Comparison of ENCODE assay signal across 10 mouse cellular contexts in genomic region chr6:143146756-143147155, GRCm38 (mm10). TPM values are rescaled to one million over a fixed set of nuclear protein-coding genes. Genes with fewer than 3 reads are reported as not detected.
DNase-seq lines count a peak whose midpoint lies in the region; ATAC-seq and TF ChIP-seq lines count a peak whose summit lies in the region.
"Had no signal": no experiment of that assay in that cellular context is flagged by ENCODE, and none has a peak within 500 bp of the region (broad histone marks: within the 10 kb centered on the region; RNA-seq: fewer than 3 reads in every experiment).

No protein-coding gene starts in this region.

- no peak for ATAC-seq in lung, embryonic 14.5 days (ENCODE audit: insufficient read depth)
- 0 out of 2 replicates have a peak, but pooled peaks have one; percentile 23 for ATAC-seq in heart, embryonic 16.5 days (replicated peaks; ENCODE audit: extremely low read depth, insufficient read depth, low FRiP score)
- ATAC-seq in forebrain, embryonic 13.5 days, result no peak

- no peak for TF ChIP-seq CTCF in lung, embryonic 14.5 days (IDR thresholded peaks at IDR 0.05; ENCODE audit: low read depth)
- no peak for TF ChIP-seq CTCF in lung, adult 2 months (IDR thresholded peaks at IDR 0.05; ENCODE audit: insufficient read depth, low read length)

- DNase-seq in lung, embryonic 14.5 days, result peak; percentile 47
- DNase-seq in lung, adult 2 months, result no peak
- DNase-seq in thymus, postnatal 25 days, result peak; percentile 80
- DNase-seq in testis, postnatal 10 days (ENCODE audit: low spot score), result no peak
- no peak for DNase-seq in layer of hippocampus, adult 11-12 months (ENCODE audit: low spot score)
- DNase-seq: layer of hippocampus, adult 9-11 months had no signal

- TF ChIP-seq POLR2A in lung, adult 2 months (IDR thresholded peaks at IDR 0.05; ENCODE audit: borderline replicate concordance, extremely low read depth, low read depth, low read length), result no peak

- no peaks in the 10 kb centered on the region for H3K27me3 ChIP-seq in lung, embryonic 14.5 days (ENCODE audit: insufficient read depth, low read length)
- no peaks in the 10 kb centered on the region for H3K27me3 ChIP-seq in heart, embryonic 16.5 days (ENCODE audit: control insufficient read depth, insufficient read depth, low read length)
- 0 out of 2 replicates have a peak, but pooled peaks cover 3% of the 10 kb centered on the region for H3K27me3 ChIP-seq in forebrain, embryonic 13.5 days

- no peaks in the 10 kb centered on the region for H3K9me3 ChIP-seq in lung, embryonic 14.5 days (ENCODE audit: low read depth, low read length)
- peaks cover 4% of the 10 kb centered on the region; the same call in 1 of the 2 replicates for H3K9me3 ChIP-seq in heart, embryonic 16.5 days (replicated peaks; ENCODE audit: control insufficient read depth, low read length)
- no peaks in the 10 kb centered on the region for H3K9me3 ChIP-seq in forebrain, embryonic 13.5 days (replicated peaks)
- H3K9me3 ChIP-seq: forebrain, embryonic 10.5 days had no signal

- 50% methylated on average over 8 of the region's 8 CpGs for WGBS in lung, embryonic 14.5 days
- 31% methylated on average over 8 of the region's 8 CpGs for WGBS in lung, adult 2 months
- WGBS in heart, embryonic 16.5 days, result 56% methylated on average over 8 of the region's 8 CpGs
- 0% methylated on average over 8 of the region's 8 CpGs for WGBS in macrophage (ENCODE audit: missing documents)
- 57% methylated on average over 8 of the region's 8 CpGs for WGBS in forebrain, embryonic 13.5 days

- no peak overlapping the region for H3K4me3 ChIP-seq in lung, embryonic 14.5 days (ENCODE audit: low read depth, low read length)
- no peak overlapping the region for H3K4me3 ChIP-seq in lung, adult 2 months (replicated peaks; ENCODE audit: extremely low read depth, low read depth, low read length)
- H3K4me3 ChIP-seq in heart, embryonic 16.5 days (ENCODE audit: low read length), result no peak overlapping the region
- H3K4me3 ChIP-seq in macrophage (ENCODE audit: inconsistent target), result peak overlapping the region; percentile 32
- no peak overlapping the region for H3K4me3 ChIP-seq in forebrain, embryonic 13.5 days
- H3K4me3 ChIP-seq: forebrain, embryonic 10.5 days had no signal

- no peak overlapping the region for H3K4me2 ChIP-seq in lung, embryonic 14.5 days
- no peak overlapping the region for H3K4me2 ChIP-seq in heart, embryonic 16.5 days (ENCODE audit: low read depth, low read length)
- no peak overlapping the region for H3K4me2 ChIP-seq in forebrain, embryonic 13.5 days

- H3K79me2 ChIP-seq in macrophage (ENCODE audit: inconsistent target), result no peaks in the 10 kb centered on the region

- H3K9ac ChIP-seq in lung, embryonic 14.5 days, result no peak overlapping the region
- no peak overlapping the region for H3K9ac ChIP-seq in heart, embryonic 16.5 days (ENCODE audit: low read length)
- H3K9ac ChIP-seq in forebrain, embryonic 13.5 days, result no peak overlapping the region

- H3K27ac ChIP-seq in lung, embryonic 14.5 days (ENCODE audit: low read depth), result no peak overlapping the region
- H3K27ac ChIP-seq in heart, embryonic 16.5 days (ENCODE audit: low read length), result no peak overlapping the region
- H3K27ac ChIP-seq in macrophage, result peak overlapping the region; percentile 70
- H3K27ac ChIP-seq in forebrain, embryonic 13.5 days, result no peak overlapping the region
- H3K27ac ChIP-seq: forebrain, embryonic 10.5 days had no signal

- no peaks in the 10 kb centered on the region for H3K4me1 ChIP-seq in lung, embryonic 14.5 days (ENCODE audit: insufficient read depth)
- H3K4me1 ChIP-seq in lung, adult 2 months (ENCODE audit: control insufficient read depth, insufficient read depth, low read length), result no peaks in the 10 kb centered on the region
- peaks cover 5% of the 10 kb centered on the region; the same call in 1 of the 2 replicates for H3K4me1 ChIP-seq in heart, embryonic 16.5 days (ENCODE audit: control insufficient read depth, insufficient read depth, low read length)
- H3K4me1 ChIP-seq in forebrain, embryonic 13.5 days, result no peaks in the 10 kb centered on the region

- H3K36me3 ChIP-seq in lung, embryonic 14.5 days (ENCODE audit: insufficient read depth), result no peaks in the 10 kb centered on the region
- H3K36me3 ChIP-seq in heart, embryonic 16.5 days (ENCODE audit: control insufficient read depth, insufficient read depth), result no peaks in the 10 kb centered on the region
- no peaks in the 10 kb centered on the region for H3K36me3 ChIP-seq in macrophage (ENCODE audit: inconsistent target)
- no peaks in the 10 kb centered on the region for H3K36me3 ChIP-seq in forebrain, embryonic 13.5 days (ENCODE audit: poor library complexity, severe bottlenecking)
- H3K36me3 ChIP-seq: forebrain, embryonic 10.5 days had no signal

RNA-seq across cellular contexts. Expression of gene Etnk1, which starts 20.3 kb away (rescaled TPM):
- polyA plus RNA-seq in lung, embryonic 14.5 days (2014; fragmentation: Nextera tagmentation; extraction: Ambion mirVana), result 22.6 and 23.3 TPM in 2 replicates
- 25.9 and 38.7 TPM in 2 replicates for polyA plus RNA-seq in lung, adult 2 months (2012; rRNA removed)
- polyA plus RNA-seq in heart, embryonic 16.5 days (2015; fragmentation: Nextera tagmentation; extraction: Ambion mirVana), result 13.3 and 13.4 TPM in 2 replicates
- total RNA-seq in macrophage (2018; cell fraction: chromatin; rRNA removed), result 100 to 1,000 TPM in 21 of 26 experiments, 10 to 100 TPM in 5; 75.5 to 547 (median 353) TPM
- 100 to 1,000 TPM in 12 of 26 experiments, 10 to 100 TPM in 14; 59.2 to 158 (median 88.9) TPM for total RNA-seq in macrophage (2018; cell fraction: cytosol; rRNA removed)
- total RNA-seq in macrophage (2018; cell fraction: nucleus; rRNA removed), result 100 to 1,000 TPM; 101 to 555 (median 278) TPM
- polyA plus RNA-seq in macrophage (2018), result 35.2 to 62.9 TPM (median 43.9 TPM) in 3 replicates
- polyA plus RNA-seq in forebrain, embryonic 13.5 days (2015; fragmentation: Nextera tagmentation; extraction: Ambion mirVana), result 22.6 and 24.7 TPM in 2 replicates

RNA-seq across cellular contexts. Expression of gene C2cd5, which starts 46.8 kb away (rescaled TPM):
- polyA plus RNA-seq in lung, embryonic 14.5 days (2014; fragmentation: Nextera tagmentation; extraction: Ambion mirVana), result 25.3 and 26.7 TPM in 2 replicates
- 10.1 and 16.7 TPM in 2 replicates for polyA plus RNA-seq in lung, adult 2 months (2012; rRNA removed)
- 19.9 and 23.7 TPM in 2 replicates for polyA plus RNA-seq in heart, embryonic 16.5 days (2015; fragmentation: Nextera tagmentation; extraction: Ambion mirVana)
- total RNA-seq in macrophage (2018; cell fraction: chromatin; rRNA removed), result 100 to 1,000 TPM in 12 of 26 experiments, 10 to 100 TPM in 13, 1 to 10 TPM in 1; 9.9 to 146 (median 94.4) TPM
- 10 to 100 TPM in 10 of 26 experiments, 1 to 10 TPM in 16; 4.9 to 12.5 (median 9.6) TPM for total RNA-seq in macrophage (2018; cell fraction: cytosol; rRNA removed)
- 10 to 100 TPM in 24 of 26 experiments, 1 to 10 TPM in 2; 8.0 to 85.6 (median 46.4) TPM for total RNA-seq in macrophage (2018; cell fraction: nucleus; rRNA removed)
- 7.0 to 8.0 TPM (median 7.1 TPM) in 3 replicates for polyA plus RNA-seq in macrophage (2018)
- polyA plus RNA-seq in forebrain, embryonic 13.5 days (2015; fragmentation: Nextera tagmentation; extraction: Ambion mirVana), result 37.1 and 40.0 TPM in 2 replicates

Comparison
In these comparisons a context has a peak if more than half of its experiments do, and no peak if none do; other contexts are left out.
1. DNase-seq: peak in lung, embryonic 14.5 days (single experiment) and thymus, postnatal 25 days (single experiment); none in lung, adult 2 months (single experiment), testis, postnatal 10 days (single experiment) and layer of hippocampus, adult 11-12 months (single experiment).